Mouse (Mus musculus) thymus, postnatal 0 days (tissue): Measurements from ENCODE around the gene Olfr469. TPM values are rescaled to one million over a fixed set of nuclear protein-coding genes. Genes with fewer than 3 reads are reported as not detected.
A peak's percentile ranks its signal among the peaks of the same experiment; 100 is the strongest.
"Not testable (repeated sequence)": the region's sequence is repeated elsewhere in the genome, so short reads cannot be mapped to it uniquely, and the experiment has no call there.

Source experiments
- DNase-seq: peaks from one replicate; pipeline ENCODE4 v3.0.0-alpha.2; 2015; ENCODE audit warnings: low spot score
- polyA plus RNA-seq: library from polyadenylated mRNA; unstranded; fragments of >200 nt; fragmentation: Nextera tagmentation; extraction: Ambion mirVana; gene quantifications from 2 replicates; pipeline ENCODE4 v1.2.1, GENCODE M21; 2015

Olfr469 gene
- not detected in 2 replicates for polyA plus RNA-seq

DNA sequence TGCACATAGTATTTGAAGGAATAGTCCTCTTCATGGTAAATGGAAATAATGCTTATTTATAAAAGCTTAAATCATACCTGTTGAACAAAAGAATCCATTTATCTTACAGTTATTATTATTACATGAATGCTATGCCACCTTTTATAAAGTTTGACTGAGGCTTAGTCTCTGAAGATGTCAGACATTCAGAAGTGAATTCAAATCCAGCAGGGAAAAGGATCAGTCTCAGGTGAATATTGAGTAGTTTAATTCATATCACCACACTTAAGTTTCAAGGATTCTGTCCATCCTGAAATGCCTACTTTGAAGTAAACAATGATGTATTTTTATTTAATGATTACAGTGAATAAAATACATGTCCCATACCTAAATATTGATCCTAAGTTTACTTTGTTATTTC is at the start of gene Olfr469:
Gene Olfr469 (minus strand): TSS at position 101 of the 400 bp plus-strand sequence.
- not testable (repeated sequence) for DNase-seq

DNA sequence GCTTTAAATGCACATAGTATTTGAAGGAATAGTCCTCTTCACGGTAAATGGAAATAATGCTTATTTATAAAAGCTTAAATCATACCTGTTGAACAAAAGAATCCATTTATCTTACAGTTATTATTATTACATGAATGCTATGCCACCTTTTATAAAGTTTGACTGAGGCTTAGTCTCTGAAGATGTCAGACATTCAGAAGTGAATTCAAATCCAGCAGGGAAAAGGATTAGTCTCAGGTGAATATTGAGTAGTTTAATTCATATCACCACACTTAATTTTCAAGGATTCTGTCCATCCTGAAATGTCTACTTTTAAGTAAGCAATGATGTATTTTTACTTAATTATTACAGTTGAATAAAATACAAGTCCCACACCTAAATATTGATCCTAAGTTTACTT is 22.0 kb upstream of the Olfr469 start, which contains the start of gene Olfr470:
Gene Olfr470 (minus strand): TSS at position 101 of the 400 bp plus-strand sequence.
- DNase-seq, result not testable (repeated sequence)

DNA sequence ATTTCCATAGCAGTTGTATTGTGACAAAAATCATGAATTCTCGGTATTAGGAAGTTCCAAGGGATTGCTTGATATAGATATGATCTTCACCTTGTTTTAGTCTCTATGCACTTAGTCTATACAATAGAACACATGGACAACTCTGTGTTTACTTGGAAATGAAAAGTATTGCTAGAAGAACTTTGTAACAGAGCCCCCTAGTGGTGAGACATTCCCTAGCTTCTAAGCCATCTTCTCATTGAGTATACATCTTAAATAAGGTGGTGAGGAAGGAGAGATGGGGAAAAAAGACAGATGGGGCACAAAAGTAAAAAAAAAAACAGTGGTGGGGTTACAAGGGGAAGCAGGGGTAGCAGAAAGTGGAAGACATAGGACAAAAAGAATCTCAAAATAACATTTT is 16.4 kb upstream of the Olfr469 start:
- peak; percentile 2 for DNase-seq

DNA sequence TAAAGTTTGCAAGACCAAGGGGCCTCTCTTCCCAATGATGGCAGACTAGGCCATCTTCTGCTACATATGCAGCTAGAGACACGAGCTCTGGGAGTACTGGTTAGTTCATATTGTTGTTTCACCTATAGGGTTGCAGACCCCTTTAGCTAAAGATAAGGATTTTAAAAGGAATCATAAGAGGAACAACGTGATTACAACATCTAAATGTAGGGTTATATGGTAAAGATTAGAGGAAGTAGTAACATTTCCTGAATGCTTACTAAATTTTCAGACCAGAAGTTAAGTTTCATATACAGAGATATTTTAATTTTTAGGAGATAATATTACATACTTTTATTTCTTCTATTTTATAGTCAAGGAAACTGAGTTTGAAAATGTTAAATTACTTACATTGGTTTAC is 1.5 kb downstream of the Olfr469 start:
- not testable (repeated sequence) for DNase-seq

DNA sequence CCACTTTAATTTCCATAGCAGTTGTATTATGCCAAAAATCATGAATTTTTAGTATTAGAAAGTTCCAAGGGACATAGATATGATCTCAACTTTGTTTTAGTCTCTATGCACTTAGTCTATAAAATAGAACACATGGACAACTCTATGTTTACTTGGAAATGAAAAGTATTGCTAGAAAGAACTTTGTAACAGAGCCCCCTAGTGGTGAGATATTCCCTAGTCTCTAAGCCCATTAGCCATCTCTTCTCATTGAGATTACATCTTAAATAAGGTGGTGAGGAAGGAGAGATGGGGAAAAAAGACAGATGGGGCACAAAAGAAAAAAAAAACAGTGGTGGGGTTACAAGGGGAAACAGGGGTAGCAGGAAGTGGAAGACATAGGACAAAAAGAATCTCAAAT is 5.9 kb downstream of the Olfr469 start:
- DNase-seq, result no peak

DNA sequence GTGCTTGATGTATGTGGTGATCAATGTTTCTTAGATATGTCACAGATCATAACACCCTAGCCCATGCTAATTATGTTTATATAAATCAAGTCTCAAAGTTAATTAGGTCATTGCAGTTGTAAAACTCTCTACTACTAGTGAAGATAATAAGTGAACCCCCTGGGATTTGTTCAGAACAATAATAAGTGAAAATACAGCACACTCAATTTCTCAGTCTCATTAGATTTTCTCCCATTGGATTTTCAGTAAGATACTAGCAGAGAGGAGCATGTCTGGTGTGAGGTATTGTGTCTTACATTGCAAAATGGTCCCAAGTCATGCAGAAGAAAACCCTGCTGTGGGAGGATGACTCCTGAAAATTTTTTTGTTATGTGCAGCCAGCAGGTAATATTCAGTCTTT is 13.4 kb downstream of the Olfr469 start, which contains the start of gene Olfr467:
Gene Olfr467 (plus strand): TSS at position 301 of the 400 bp plus-strand sequence.
- DNase-seq, result no peak

DNA sequence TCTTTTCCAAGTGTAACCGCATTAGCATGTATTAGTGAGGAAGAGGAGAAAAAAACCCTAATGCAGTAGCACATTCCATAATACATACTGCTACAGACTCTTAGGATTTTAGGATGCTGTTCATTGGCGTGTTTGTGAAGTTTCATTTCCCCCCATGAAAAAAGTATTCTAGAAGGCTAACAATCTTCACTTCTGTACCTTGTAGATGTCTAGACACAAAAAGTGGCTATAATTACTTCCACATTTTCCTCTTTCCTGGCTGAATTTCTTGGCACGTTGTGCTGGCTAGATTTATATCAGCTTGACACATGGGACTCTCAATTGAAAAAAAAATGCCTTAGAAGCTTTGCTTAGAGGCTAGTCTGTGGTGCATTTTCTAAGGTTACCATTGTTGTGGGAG is 23.2 kb downstream of the Olfr469 start:
- DNase-seq, result no peak

DNA sequence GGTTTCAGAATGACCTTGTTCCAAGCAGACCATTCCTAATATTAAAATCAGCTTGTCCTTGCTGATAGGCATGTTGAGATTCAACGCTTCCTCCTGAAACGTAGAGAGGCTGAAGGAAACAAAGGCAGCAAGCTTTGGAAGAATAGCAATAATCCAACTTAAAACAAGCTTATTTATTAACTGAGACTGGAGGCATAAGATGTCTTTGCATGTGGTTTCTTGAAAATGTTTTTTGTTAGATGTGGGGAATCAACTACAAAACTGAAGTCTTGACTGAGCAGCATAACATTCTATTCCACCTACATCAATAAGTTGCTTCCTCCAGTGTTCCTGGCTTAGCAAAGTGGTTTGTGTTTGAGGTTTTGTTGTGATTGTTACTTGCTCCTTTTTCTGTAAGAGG is 24.2 kb downstream of the Olfr469 start, which contains the start of gene Ovch2:
Gene Ovch2 (minus strand): TSS at position 101 of the 400 bp plus-strand sequence.
- DNase-seq, result no peak

DNA sequence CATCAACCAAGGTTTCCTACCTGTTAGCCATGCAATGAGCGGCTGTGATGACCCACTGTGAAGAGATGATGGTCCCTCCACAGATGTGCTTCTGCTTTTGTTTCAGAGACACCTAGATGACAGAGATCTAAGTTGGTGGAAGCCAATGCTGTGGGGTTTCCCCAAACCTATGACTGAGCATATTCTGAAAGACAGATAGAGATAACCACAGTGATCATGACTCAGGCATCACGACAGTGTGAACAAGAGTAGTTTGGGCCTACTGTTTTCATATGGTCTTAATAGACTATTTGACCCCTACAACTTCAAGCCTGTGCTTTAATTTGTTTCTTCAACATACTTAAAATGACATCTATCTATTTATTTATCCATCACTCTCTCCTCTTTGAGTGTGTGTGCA is 28.8 kb downstream of the Olfr469 start:
- DNase-seq, result no peak

DNA sequence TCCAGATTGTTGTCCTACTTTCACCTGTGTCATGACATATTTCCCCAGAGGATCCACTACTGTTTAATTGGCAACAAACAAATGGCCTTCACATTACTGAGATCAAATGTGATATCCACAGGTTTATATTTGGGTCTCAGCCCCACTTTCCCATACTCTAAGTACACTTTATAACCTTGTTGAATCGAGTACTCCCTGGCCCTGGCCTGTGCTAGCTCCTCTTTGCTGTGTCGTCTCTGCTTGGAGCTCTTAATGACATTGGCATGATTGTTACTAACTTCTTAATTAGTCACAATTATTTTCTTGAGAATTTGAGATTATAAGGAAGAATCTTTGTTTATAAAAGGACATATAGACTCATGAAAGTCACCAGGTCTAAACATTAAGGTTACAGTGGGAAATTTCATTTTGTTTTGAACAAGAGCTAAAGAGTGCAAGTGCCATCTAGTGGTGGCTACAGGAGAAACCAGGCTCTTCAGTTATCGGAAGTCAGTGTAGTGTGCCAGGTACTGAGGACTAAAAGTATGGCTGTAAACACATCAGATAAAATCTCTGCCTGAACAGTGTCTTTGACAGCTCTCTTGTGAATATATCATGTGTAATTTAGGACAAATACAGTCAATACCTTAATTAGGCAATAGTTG is 37.2 kb downstream of the Olfr469 start:
- peak; percentile 4 for DNase-seq

DNA sequence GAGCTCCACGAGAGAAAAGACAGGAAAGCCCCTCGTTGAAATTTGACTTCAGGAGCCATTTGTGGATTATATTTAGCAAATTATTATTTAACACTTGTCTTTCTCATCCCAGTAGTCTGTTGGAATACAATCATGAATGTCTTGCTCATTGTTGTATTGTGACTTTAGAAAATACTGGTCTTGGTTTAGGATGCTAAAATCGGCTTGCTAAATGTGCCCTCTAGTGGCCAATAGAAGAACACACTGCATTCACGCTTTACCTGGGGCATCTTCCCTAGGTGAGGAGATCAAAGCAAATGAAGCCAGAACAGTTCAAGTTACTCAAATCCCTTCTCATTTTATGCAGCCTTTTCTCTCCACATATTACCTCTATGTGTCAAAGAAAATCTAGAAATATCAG is 45.7 kb downstream of the Olfr469 start:
- peak; percentile 11 for DNase-seq

DNA sequence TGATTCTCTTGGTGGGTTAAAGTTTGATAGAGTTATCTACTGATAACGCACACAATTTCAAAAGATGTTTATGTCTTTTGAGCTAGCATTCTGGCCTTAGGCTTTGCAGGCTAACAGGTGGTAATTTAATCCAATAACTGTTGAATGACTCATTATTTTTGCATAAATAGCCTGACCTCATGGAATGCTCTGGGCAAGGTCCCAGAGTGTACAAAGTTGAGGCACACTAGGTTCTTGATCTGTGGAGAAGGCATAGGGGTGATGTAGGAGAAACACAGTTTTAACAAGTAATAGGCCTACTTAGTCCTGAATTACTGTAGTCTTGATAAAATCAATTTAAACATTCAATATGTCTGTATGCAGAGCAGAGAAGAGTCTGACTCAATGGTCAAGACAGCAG is 47.1 kb downstream of the Olfr469 start:
- DNase-seq, result no peak

DNA sequence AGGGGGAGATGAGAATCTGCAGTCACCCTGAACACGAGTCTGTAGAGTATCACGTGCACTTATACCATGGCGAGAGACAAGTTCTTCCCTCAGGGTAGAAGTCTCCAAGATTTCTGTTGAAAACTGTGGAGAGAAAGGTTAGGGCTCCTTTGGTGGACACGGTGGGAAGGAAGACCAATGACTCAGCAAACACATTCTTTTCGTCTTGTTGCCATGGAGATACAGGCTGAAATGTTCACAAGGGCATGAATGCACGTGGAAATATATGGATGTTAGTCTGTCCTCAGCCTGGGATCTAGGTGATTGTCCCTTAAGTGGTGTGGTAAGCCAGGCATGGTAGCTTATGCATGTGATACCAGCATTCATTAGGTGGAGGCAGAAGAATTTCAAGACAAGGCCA is 54.5 kb downstream of the Olfr469 start:
- DNase-seq, result no peak

Other genes starting within 250 kb of the Olfr469 start
- 2.4 and 3.0 TPM in 2 replicates for gene Ppfibp2, start 230.3 kb downstream of the Olfr469 start, polyA plus RNA-seq
- gene 5330417H12Rik, start 200.4 kb downstream of the Olfr469 start, polyA plus RNA-seq, result not detected in 2 replicates
- gene Cyb5r2, start 67.5 kb downstream of the Olfr469 start, polyA plus RNA-seq, result 0.08 and 0.10 TPM in 2 replicates
- not detected in 2 replicates for gene Ovch2, start 24.3 kb downstream of the Olfr469 start, polyA plus RNA-seq
- gene Olfr467, start 13.3 kb downstream of the Olfr469 start, polyA plus RNA-seq, result not detected in 2 replicates
- not detected in 2 replicates for gene Olfr470, start 21.9 kb upstream of the Olfr469 start, polyA plus RNA-seq
- not detected in 2 replicates for gene Olfr472, start 72.4 kb upstream of the Olfr469 start, polyA plus RNA-seq
- not detected in 2 replicates for gene Olfr473, start 104.9 kb upstream of the Olfr469 start, polyA plus RNA-seq
- not detected in 2 replicates for gene Olfr474, start 129.1 kb upstream of the Olfr469 start, polyA plus RNA-seq
- gene Olfr476, start 139.3 kb upstream of the Olfr469 start, polyA plus RNA-seq, result not detected in 2 replicates
- gene Olfr477, start 161.2 kb upstream of the Olfr469 start, polyA plus RNA-seq, result not detected in 2 replicates
- gene Olfr478, start 208.4 kb upstream of the Olfr469 start, polyA plus RNA-seq, result not detected in 2 replicates
- not detected in 2 replicates for gene Olfr479, start 225.2 kb upstream of the Olfr469 start, polyA plus RNA-seq
- gene Olfr480, start 241.8 kb upstream of the Olfr469 start, polyA plus RNA-seq, result not detected in 2 replicates